Mouse (Mus musculus) forebrain, embryonic 10.5 days (tissue): ENCODE measurements at regions not wholly inside any gene's neighbourhood (a gene's known extent, or its start where the extent isn't known, plus 50 kb on each side); places are given as distances from the start of the nearest gene placed in this dataset.
"Not testable (repeated sequence)": the region's sequence is repeated elsewhere in the genome, so short reads cannot be mapped to it uniquely, and the experiment has no call there.

Experiments used
- DNase-seq: peaks from one replicate; pipeline ENCODE4 v3.0.0-alpha.2; 2017; ENCODE audit warnings: low spot score; ENCODE audit errors: extremely low spot score
- H3K27ac ChIP-seq: fragments of 300-500 bp; sonication (generic); 2 replicates; pipeline ENCODE4 v1.5.1; 2016; ENCODE audit warnings: mild to moderate bottlenecking
- H3K27me3 ChIP-seq: fragments of 300-500 bp; sonication (generic); 2 replicates; pipeline ENCODE4 v1.6.1; 2016; ENCODE audit warnings: mild to moderate bottlenecking; ENCODE audit not compliant: poor library complexity, severe bottlenecking
- H3K36me3 ChIP-seq: fragments of 300-500 bp; sonication (generic); replicated peaks from 2 replicates; pipeline ENCODE4 v1.6.1; 2016; ENCODE audit warnings: mild to moderate bottlenecking, moderate library complexity
- H3K4me1 ChIP-seq: fragments of 300-500 bp; sonication (generic); 2 replicates; pipeline ENCODE4 v1.6.1; 2016
- H3K4me3 ChIP-seq: fragments of 300-500 bp; sonication (generic); 2 replicates; pipeline ENCODE4 v1.5.1; 2016; ENCODE audit warnings: mild to moderate bottlenecking, moderate library complexity
- H3K9me3 ChIP-seq: fragments of 300-500 bp; sonication (generic); 2 replicates; pipeline ENCODE4 v1.6.1; 2016; ENCODE audit warnings: mild to moderate bottlenecking, moderate library complexity
- WGBS: fragments of 180-500 bp; shearing (Covaris S2); methylation state at CpG from one replicate; pipeline ENCODE4 v1.1.7; 2016; 5-methylcytosine and 5-hydroxymethylcytosine counted together

GRCm38 (mm10) chr7:15279397-15279796 is 109.1 kb upstream of the Obox2 start:
- not testable (repeated sequence) for H3K36me3 ChIP-seq, H3K27ac ChIP-seq, H3K4me1 ChIP-seq, H3K4me3 ChIP-seq, H3K27me3 ChIP-seq, DNase-seq
- WGBS = 89% methylated on average over 5 of the region's 5 CpGs
- peaks cover 68% of the 10 kb centered on the region for H3K9me3 ChIP-seq

- not testable (repeated sequence) for H3K4me3 ChIP-seq, H3K36me3 ChIP-seq, DNase-seq, H3K4me1 ChIP-seq, H3K27me3 ChIP-seq, H3K27ac ChIP-seq
- peaks cover 67% of the 10 kb centered on the region for H3K9me3 ChIP-seq
- WGBS = 79% methylated on average over 10 of the region's 10 CpGs
Observed at GRCm38 (mm10) chr7:15280121-15280520, 108.4 kb upstream of the Obox2 start.

- H3K27me3 ChIP-seq, DNase-seq, H3K36me3 ChIP-seq, H3K4me1 ChIP-seq, H3K4me3 ChIP-seq, H3K27ac ChIP-seq: not testable (repeated sequence)
- peaks cover 48% of the 10 kb centered on the region for H3K9me3 ChIP-seq
- WGBS = 94% methylated on average over 2 of the region's 2 CpGs
Observed at GRCm38 (mm10) chr7:15287798-15288197, 100.7 kb upstream of the Obox2 start.

GRCm38 (mm10) chr7:15329511-15329910 is 59.0 kb upstream of the Obox2 start:
- not testable (repeated sequence) for H3K4me1 ChIP-seq, DNase-seq, H3K27me3 ChIP-seq, H3K27ac ChIP-seq, H3K36me3 ChIP-seq, H3K4me3 ChIP-seq
- 80% methylated on average over 11 of the region's 11 CpGs for WGBS
- H3K9me3 ChIP-seq = peaks cover 26% of the 10 kb centered on the region
